In genomic region chr1:180365983-180366811, GRCm38 (mm10) we compare ENCODE assay signal across 7 mouse cellular contexts. TPM values are rescaled to one million over a fixed set of nuclear protein-coding genes. Genes with fewer than 3 reads are reported as not detected.
DNase-seq lines count a peak whose midpoint lies in the region; ATAC-seq and TF ChIP-seq lines count a peak whose summit lies in the region.

No protein-coding gene starts in this region.

- ATAC-seq in embryonic facial prominence, embryonic 14.5 days (ENCODE audit: low read depth): no peak
- no peak for ATAC-seq in liver, embryonic 12.5 days

- TF ChIP-seq CTCF in spleen, adult 2 months (IDR thresholded peaks at IDR 0.05; ENCODE audit: extremely low read depth, insufficient read depth, insufficient read length, insufficient replicate concordance): no peak

- H3K27me3 ChIP-seq in spleen, adult 2 months (ENCODE audit: control insufficient read depth, insufficient read depth, low read length): no peaks in the 10 kb centered on the region
- H3K27me3 ChIP-seq in embryonic facial prominence, embryonic 14.5 days (replicated peaks; ENCODE audit: control insufficient read depth, insufficient read depth, low read length): no peaks in the 10 kb centered on the region
- no peaks in the 10 kb centered on the region for H3K27me3 ChIP-seq in liver, embryonic 12.5 days (replicated peaks)
- no peaks in the 10 kb centered on the region; the same call in 1 of the 2 replicates for H3K27me3 ChIP-seq in splenic B cell, adult 2 months (ENCODE audit: control insufficient read depth, insufficient read depth, low read length, poor library complexity, severe bottlenecking)

- 48% methylated on average over 18 of the region's 18 CpGs for WGBS in spleen, adult 2 months
- WGBS in embryonic facial prominence, embryonic 14.5 days: 72% methylated on average over 18 of the region's 18 CpGs
- WGBS in liver, embryonic 12.5 days (ENCODE audit: insufficient replicate concordance): 61% methylated on average over 18 of the region's 18 CpGs

- peak overlapping the region; percentile 73 for H3K4me2 ChIP-seq in embryonic facial prominence, embryonic 14.5 days (ENCODE audit: low read depth, low read length)
- H3K4me2 ChIP-seq in liver, embryonic 12.5 days: peak overlapping the region; percentile 85

- peak overlapping the region; percentile 26; the same call in 1 of the 2 replicates for H3K27ac ChIP-seq in spleen, adult 2 months (ENCODE audit: insufficient read depth, low read length)
- peak overlapping the region; percentile 89 for H3K27ac ChIP-seq in embryonic facial prominence, embryonic 14.5 days (replicated peaks; ENCODE audit: low read depth, low read length)
- peak overlapping the region; percentile 36; the same call in 1 of the 2 replicates for H3K27ac ChIP-seq in liver, embryonic 12.5 days

- H3K9me3 ChIP-seq in embryonic facial prominence, embryonic 14.5 days (ENCODE audit: control insufficient read depth, low read length): no peaks in the 10 kb centered on the region
- H3K9me3 ChIP-seq in liver, embryonic 12.5 days (replicated peaks): no peaks in the 10 kb centered on the region

- peaks cover 31% of the 10 kb centered on the region for H3K4me1 ChIP-seq in spleen, adult 2 months (ENCODE audit: control insufficient read depth, insufficient read depth, insufficient read length)
- H3K4me1 ChIP-seq in embryonic facial prominence, embryonic 14.5 days (ENCODE audit: control insufficient read depth, insufficient read depth, low read length): peaks cover 28% of the 10 kb centered on the region
- peaks cover 63% of the 10 kb centered on the region for H3K4me1 ChIP-seq in liver, embryonic 12.5 days

- no peak for TF ChIP-seq POLR2A in spleen, adult 2 months (IDR thresholded peaks at IDR 0.05; ENCODE audit: low read depth, low read length)

- H3K36me3 ChIP-seq in spleen, adult 2 months (ENCODE audit: control insufficient read depth, insufficient read depth, low read length): no peaks in the 10 kb centered on the region
- H3K36me3 ChIP-seq in embryonic facial prominence, embryonic 14.5 days (ENCODE audit: control insufficient read depth, insufficient read depth, low read length): no peaks in the 10 kb centered on the region
- H3K36me3 ChIP-seq in liver, embryonic 12.5 days: no peaks in the 10 kb centered on the region
- no peaks in the 10 kb centered on the region; the same call in 1 of the 2 replicates for H3K36me3 ChIP-seq in splenic B cell, adult 2 months (ENCODE audit: control insufficient read depth, insufficient read depth, low read length, poor library complexity, severe bottlenecking)

- DNase-seq in spleen, adult 2 months (ENCODE audit: low read depth in 1 of 2, low spot score in 2 of 2): no peak
- no peak for DNase-seq in spleen, postnatal 10 days (ENCODE audit: low spot score in 2 of 2)
- no peak for DNase-seq in embryonic facial prominence, embryonic 14.5 days (ENCODE audit: low spot score)
- peak; percentile 52 for DNase-seq in splenic B cell, adult 2 months (ENCODE audit: low read depth, low spot score)
- no peak for DNase-seq in right cerebral cortex, postnatal 36 days (ENCODE audit: low spot score in 2 of 2)
- no peak for DNase-seq in embryo, embryonic 11 days

- H3K9ac ChIP-seq in embryonic facial prominence, embryonic 14.5 days (ENCODE audit: low read depth, low read length): no peak overlapping the region
- no peak overlapping the region for H3K9ac ChIP-seq in liver, embryonic 12.5 days

- no peak overlapping the region for H3K4me3 ChIP-seq in spleen, adult 2 months (ENCODE audit: extremely low read depth, insufficient read depth, insufficient read length)
- peak overlapping the region; percentile 44; the same call in 1 of the 2 replicates for H3K4me3 ChIP-seq in embryonic facial prominence, embryonic 14.5 days (ENCODE audit: low read depth, low read length)
- H3K4me3 ChIP-seq in liver, embryonic 12.5 days: no peak overlapping the region; the same call in 1 of the 2 replicates

RNA-seq across cellular contexts. Expression of gene Itpkb, which starts 35.9 kb away (rescaled TPM):
- polyA plus RNA-seq in spleen, adult 2 months (2012; rRNA removed): 22.9 and 24.7 TPM in 2 replicates
- polyA plus RNA-seq in embryonic facial prominence, embryonic 14.5 days (2014; fragmentation: Nextera tagmentation; extraction: Ambion mirVana): 7.4 and 7.6 TPM in 2 replicates
- polyA plus RNA-seq in liver, embryonic 12.5 days (2016; fragmentation: Nextera tagmentation; extraction: Ambion mirVana): 4.0 and 4.3 TPM in 2 replicates

Comparison
In these comparisons a context has a peak if more than half of its experiments do, and no peak if none do; other contexts are left out.
1. H3K27ac ChIP-seq: peak in every context shown above with its lines; median percentile 89 in embryonic facial prominence, embryonic 14.5 days; 36 in liver, embryonic 12.5 days; 26 in spleen, adult 2 months.